Mouse (Mus musculus): ENCODE measurements at regions not wholly inside any gene's neighbourhood (a gene's known extent, or its start where the extent isn't known, plus 50 kb on each side); places are given as distances from the start of the nearest gene placed in this dataset.

DNA sequence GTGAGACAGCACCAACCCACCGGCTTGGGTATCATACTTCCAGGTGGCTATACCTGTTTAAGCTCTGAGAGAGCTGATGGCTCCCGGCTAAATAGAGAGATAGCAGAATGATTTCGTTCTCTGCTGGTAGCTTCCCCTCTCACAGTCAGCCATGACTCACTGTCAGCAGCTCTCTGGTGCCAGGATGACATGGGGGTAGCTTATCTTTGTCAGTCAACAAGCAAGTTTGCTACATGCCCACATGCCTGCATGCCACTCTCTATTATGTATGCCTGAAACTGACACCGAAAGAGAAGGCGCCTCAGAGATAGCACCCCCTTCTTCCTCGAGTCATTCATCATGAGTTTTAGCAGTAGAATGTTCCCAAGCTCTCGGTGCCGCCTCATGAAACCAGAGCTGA is 419.2 kb downstream of the Dmrt2 start:
- no peaks in the 10 kb centered on the region for H3K9me3 ChIP-seq (ENCODE audit: low read length)
- no peaks in the 10 kb centered on the region for H3K27me3 ChIP-seq (ENCODE audit: insufficient read depth, low read length)
- no peak overlapping the region for H3K27ac ChIP-seq (ENCODE audit: low read length)
- no peak overlapping the region for H3K4me2 ChIP-seq (replicated peaks; ENCODE audit: low read depth, low read length)
- no peak overlapping the region for H3K4me3 ChIP-seq (ENCODE audit: low read length)
- H3K9ac ChIP-seq (replicated peaks; ENCODE audit: low read length) = no peak overlapping the region
- no peak; the same call in 1 of the 2 replicates for ATAC-seq (ENCODE audit: low FRiP score, low TSS enrichment)
- no peaks in the 10 kb centered on the region for H3K36me3 ChIP-seq (ENCODE audit: insufficient read depth, low read length)
- WGBS = 48% methylated on average over 8 of the region's 8 CpGs
- no peaks in the 10 kb centered on the region for H3K4me1 ChIP-seq (ENCODE audit: insufficient read depth, low read length)

DNA sequence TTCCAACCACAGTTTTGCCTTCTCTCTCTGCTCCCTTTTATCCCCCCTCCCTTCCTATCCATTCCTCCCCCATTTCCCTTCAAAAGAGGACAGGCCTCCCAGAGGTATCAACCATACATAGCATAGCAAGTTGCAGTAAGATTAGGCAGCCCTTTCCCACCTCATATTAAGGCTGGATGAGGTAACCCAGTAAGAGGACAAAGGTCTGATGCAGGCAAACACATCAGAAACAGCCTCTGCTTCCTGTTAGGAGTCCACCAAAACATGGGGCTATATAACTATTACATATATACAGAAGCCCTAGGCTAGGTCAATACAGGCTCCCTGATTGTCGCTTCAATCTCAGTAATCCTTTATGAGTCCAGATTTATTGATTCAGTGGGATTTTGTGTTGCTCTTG is 421.6 kb downstream of the Dmrt2 start:
- H3K27ac ChIP-seq (ENCODE audit: low read length) = no peak overlapping the region
- H3K4me2 ChIP-seq (replicated peaks; ENCODE audit: low read depth, low read length) = no peak overlapping the region
- ATAC-seq (ENCODE audit: low FRiP score, low TSS enrichment) = no peak
- WGBS = 91% methylated on average over 1 of the region's 1 CpGs
- no peak overlapping the region for H3K4me3 ChIP-seq (ENCODE audit: low read length)
- no peaks in the 10 kb centered on the region for H3K27me3 ChIP-seq (ENCODE audit: insufficient read depth, low read length)
- H3K9ac ChIP-seq (replicated peaks; ENCODE audit: low read length) = no peak overlapping the region
- H3K4me1 ChIP-seq (ENCODE audit: insufficient read depth, low read length) = no peaks in the 10 kb centered on the region
- no peaks in the 10 kb centered on the region for H3K36me3 ChIP-seq (ENCODE audit: insufficient read depth, low read length)
- no peaks in the 10 kb centered on the region for H3K9me3 ChIP-seq (ENCODE audit: low read length)

DNA sequence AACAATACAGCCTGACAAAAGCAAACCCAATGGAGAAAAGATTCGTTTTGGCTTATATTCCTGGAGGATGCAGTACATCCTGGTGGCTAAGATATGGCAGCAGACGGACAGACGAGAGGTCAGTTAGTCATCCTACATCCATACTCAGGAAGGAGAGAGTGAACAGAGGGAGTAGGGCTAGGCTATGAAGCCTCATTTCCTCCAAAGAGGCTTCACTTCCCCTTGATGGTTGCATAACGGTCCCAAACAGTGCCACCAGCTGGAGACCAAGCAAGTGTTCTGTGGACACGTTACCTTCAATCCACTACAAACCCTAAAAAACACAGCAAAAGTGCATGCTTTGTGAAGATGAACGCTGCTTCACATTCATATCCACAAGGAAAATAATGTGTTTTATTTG is 442.1 kb downstream of the Dmrt2 start:
- no peak for ATAC-seq (ENCODE audit: low FRiP score, low TSS enrichment)
- H3K27ac ChIP-seq (ENCODE audit: low read length) = no peak overlapping the region
- 85% methylated on average over 6 of the region's 6 CpGs for WGBS
- no peaks in the 10 kb centered on the region for H3K4me1 ChIP-seq (ENCODE audit: insufficient read depth, low read length)
- no peaks in the 10 kb centered on the region for H3K9me3 ChIP-seq (ENCODE audit: low read length)
- no peak overlapping the region for H3K4me2 ChIP-seq (replicated peaks; ENCODE audit: low read depth, low read length)
- H3K4me3 ChIP-seq (ENCODE audit: low read length) = no peak overlapping the region
- H3K36me3 ChIP-seq (ENCODE audit: insufficient read depth, low read length) = no peaks in the 10 kb centered on the region
- H3K9ac ChIP-seq (replicated peaks; ENCODE audit: low read length) = no peak overlapping the region
- H3K27me3 ChIP-seq (ENCODE audit: insufficient read depth, low read length) = no peaks in the 10 kb centered on the region

DNA sequence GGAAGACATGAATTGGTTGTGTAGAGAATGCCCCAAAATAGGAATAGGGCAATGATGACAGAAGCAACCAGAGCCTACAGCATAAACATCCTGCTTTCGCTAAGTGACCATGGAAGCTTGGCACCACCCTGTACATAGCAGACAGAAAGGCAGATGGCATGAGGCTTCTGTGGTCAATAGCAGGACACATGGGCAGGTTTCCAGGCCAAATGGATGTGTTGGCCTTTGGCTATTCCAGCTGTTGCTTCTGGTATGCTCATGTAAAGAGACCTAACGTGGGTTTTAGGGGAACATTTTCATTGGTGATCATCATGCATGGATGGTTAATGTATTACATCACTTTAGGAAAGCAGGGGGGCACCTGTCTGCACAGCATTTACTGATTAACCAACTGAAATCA is 456.2 kb downstream of the Dmrt2 start:
- 52% methylated on average over 2 of the region's 2 CpGs for WGBS
- no peaks in the 10 kb centered on the region for H3K27me3 ChIP-seq (ENCODE audit: insufficient read depth, low read length)
- H3K4me2 ChIP-seq (replicated peaks; ENCODE audit: low read depth, low read length) = no peak overlapping the region
- no peaks in the 10 kb centered on the region for H3K36me3 ChIP-seq (ENCODE audit: insufficient read depth, low read length)
- H3K4me3 ChIP-seq (ENCODE audit: low read length) = no peak overlapping the region
- peaks cover 9% of the 10 kb centered on the region; the same call in 1 of the 2 replicates for H3K4me1 ChIP-seq (ENCODE audit: insufficient read depth, low read length)
- no peak overlapping the region for H3K27ac ChIP-seq (ENCODE audit: low read length)
- H3K9me3 ChIP-seq (ENCODE audit: low read length) = no peaks in the 10 kb centered on the region
- no peak overlapping the region for H3K9ac ChIP-seq (replicated peaks; ENCODE audit: low read length)
- ATAC-seq (ENCODE audit: low FRiP score, low TSS enrichment) = no peak

DNA sequence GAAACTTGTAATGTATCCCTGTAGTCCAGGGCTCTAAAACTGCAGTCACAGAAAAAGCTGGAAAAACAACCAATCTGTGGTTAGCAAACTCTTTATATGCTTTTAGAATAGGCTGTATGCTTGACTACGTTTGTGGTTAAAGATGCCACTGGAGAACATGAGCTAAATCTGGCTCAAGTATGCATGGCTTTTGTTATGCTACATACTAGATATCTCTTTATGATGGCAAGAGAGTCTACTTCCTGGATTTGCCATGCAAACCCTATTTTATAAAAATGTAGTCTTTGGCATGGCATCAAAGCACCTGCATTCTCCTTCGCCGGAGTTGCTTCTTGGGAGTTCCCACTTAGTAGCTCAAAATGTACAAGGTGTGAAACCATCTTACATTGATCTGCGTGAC is 462.2 kb downstream of the Dmrt2 start:
- Histone ChIP-seq H3K27me3 (ENCODE audit: insufficient read depth, low read length) (no peaks in the 10 kb centered on the region), H3K4me2 (replicated peaks; ENCODE audit: low read depth, low read length) (no peak overlapping the region), H3K9ac (replicated peaks; ENCODE audit: low read length) (no peak overlapping the region), H3K27ac (ENCODE audit: low read length) (no peak overlapping the region), H3K4me3 (ENCODE audit: low read length) (no peak overlapping the region), H3K4me1 (ENCODE audit: insufficient read depth, low read length) (no peaks in the 10 kb centered on the region), H3K36me3 (ENCODE audit: insufficient read depth, low read length) (no peaks in the 10 kb centered on the region), H3K9me3 (ENCODE audit: low read length) (no peaks in the 10 kb centered on the region)
- ATAC-seq (ENCODE audit: low FRiP score, low TSS enrichment) = no peak
- 80% methylated on average over 4 of the region's 4 CpGs for WGBS

DNA sequence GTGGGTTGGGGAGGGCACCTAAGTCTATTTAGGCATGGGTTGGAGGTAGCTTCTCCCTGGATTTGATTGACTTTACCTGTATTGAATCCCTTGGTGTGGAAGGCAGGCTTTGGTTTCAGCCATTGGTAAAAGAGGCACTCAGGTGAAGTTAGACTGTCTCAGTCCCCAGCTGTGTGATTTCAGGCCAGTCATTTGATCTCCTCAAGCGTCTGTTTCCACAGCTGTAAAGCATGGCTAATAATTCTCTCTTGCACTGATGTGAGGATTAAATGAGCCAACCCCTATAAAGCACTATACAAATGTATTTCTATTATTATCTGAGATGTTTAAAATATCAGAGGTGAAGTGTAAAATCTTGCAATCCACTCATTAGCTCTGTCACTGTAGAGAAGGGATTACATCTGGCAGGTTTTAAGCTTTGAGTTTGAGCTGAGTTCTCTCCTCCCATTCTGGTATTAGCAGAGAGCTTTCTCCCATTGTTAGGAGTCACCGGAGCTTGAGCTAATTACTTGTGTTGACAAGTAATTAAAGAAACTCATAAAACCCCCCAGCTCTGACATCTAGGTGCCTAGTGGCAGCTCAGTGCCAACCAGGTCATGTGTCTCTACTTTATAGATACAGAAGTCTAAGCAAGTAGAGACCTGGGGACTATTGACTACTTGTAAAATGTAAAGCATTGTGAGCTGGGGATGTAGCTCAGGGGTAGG is 463.3 kb downstream of the Dmrt2 start:
- Histone ChIP-seq H3K9ac (replicated peaks; ENCODE audit: low read length) (no peak overlapping the region), H3K9me3 (ENCODE audit: low read length) (no peaks in the 10 kb centered on the region), H3K4me1 (ENCODE audit: insufficient read depth, low read length) (no peaks in the 10 kb centered on the region), H3K4me2 (replicated peaks; ENCODE audit: low read depth, low read length) (no peak overlapping the region), H3K36me3 (ENCODE audit: insufficient read depth, low read length) (no peaks in the 10 kb centered on the region), H3K27ac (ENCODE audit: low read length) (no peak overlapping the region), H3K27me3 (ENCODE audit: insufficient read depth, low read length) (no peaks in the 10 kb centered on the region), H3K4me3 (ENCODE audit: low read length) (no peak overlapping the region)
- 7% methylated on average over 2 of the region's 2 CpGs for WGBS
- ATAC-seq (ENCODE audit: low FRiP score, low TSS enrichment) = peak; percentile 70; the same call in 1 of the 2 replicates

DNA sequence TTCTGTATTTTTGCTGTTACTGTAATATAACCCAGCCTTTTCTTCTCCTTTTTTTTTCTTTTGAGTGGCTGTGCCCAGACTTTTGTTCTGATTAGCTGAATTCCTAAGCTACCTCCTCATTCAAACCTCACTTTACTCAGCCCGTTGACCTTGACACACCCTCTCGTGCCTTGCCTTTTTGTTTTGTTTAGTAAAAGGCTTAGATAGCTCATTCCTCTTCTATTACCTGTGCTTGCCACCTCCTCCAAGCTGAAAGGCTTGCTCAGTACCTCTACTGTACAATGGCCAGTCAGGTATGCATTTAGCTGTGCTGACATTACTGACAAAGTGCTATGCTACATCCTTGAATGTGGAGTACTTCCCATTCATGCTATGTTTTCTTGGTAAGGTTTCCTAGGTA is 464.2 kb upstream of the Smarca2 start:
- Histone ChIP-seq H3K27me3 (ENCODE audit: insufficient read depth, low read length) (no peaks in the 10 kb centered on the region), H3K9ac (replicated peaks; ENCODE audit: low read length) (no peak overlapping the region), H3K4me1 (ENCODE audit: insufficient read depth, low read length) (no peaks in the 10 kb centered on the region), H3K4me2 (replicated peaks; ENCODE audit: low read depth, low read length) (no peak overlapping the region), H3K27ac (ENCODE audit: low read length) (no peak overlapping the region), H3K4me3 (ENCODE audit: low read length) (no peak overlapping the region), H3K9me3 (ENCODE audit: low read length) (no peaks in the 10 kb centered on the region), H3K36me3 (ENCODE audit: insufficient read depth, low read length) (no peaks in the 10 kb centered on the region)
- 61% methylated on average over 2 of the region's 2 CpGs for WGBS
- ATAC-seq (ENCODE audit: low FRiP score, low TSS enrichment) = no peak

DNA sequence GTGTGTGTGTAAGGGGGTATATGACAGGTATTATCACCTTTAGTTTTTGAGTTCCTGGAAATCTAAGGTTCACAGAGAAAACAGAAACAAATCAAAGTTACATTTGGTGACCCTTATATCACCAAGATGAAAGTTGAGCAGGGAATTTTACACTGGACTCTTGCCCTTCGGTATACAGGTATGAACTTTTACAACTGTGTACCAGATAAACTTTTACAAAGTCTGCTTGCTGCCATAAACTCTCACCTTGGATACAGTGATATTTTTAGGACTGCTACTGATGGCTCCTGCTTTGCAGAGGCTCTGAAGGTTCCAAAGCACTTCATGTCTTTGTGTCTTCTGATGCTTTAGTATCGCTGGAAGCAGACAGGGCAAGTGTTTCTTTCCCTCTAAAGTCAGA is 461.3 kb upstream of the Smarca2 start:
- H3K9ac ChIP-seq (replicated peaks; ENCODE audit: low read length) = no peak overlapping the region
- no peak overlapping the region for H3K4me2 ChIP-seq (replicated peaks; ENCODE audit: low read depth, low read length)
- no peak for ATAC-seq (ENCODE audit: low FRiP score, low TSS enrichment)
- H3K4me3 ChIP-seq (ENCODE audit: low read length) = no peak overlapping the region
- no peaks in the 10 kb centered on the region for H3K27me3 ChIP-seq (ENCODE audit: insufficient read depth, low read length)
- no peaks in the 10 kb centered on the region for H3K9me3 ChIP-seq (ENCODE audit: low read length)
- no peaks in the 10 kb centered on the region for H3K36me3 ChIP-seq (ENCODE audit: insufficient read depth, low read length)
- WGBS = 85% methylated on average over 2 of the region's 2 CpGs
- no peaks in the 10 kb centered on the region for H3K4me1 ChIP-seq (ENCODE audit: insufficient read depth, low read length)
- no peak overlapping the region for H3K27ac ChIP-seq (ENCODE audit: low read length)

DNA sequence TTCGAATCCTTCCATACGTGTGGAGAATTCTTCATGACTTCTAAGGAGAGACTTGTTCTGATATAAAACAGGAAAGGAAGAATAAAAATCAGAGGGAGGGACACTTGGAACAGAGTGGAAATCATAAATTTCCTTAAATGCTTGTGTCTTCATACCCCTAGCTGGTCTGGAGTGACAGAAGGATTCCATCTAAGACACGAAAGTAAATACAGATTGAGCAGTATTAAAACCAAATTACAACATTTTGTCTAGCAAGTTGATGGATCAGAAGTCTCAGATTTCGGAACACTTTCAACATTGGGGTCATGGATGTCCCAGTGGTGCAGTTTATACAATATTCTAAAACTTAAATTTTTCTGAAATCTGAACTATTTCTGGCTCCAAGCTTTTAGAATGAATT is 453.6 kb upstream of the Smarca2 start:
- Histone ChIP-seq H3K9me3 (ENCODE audit: low read length) (no peaks in the 10 kb centered on the region), H3K4me1 (ENCODE audit: insufficient read depth, low read length) (no peaks in the 10 kb centered on the region), H3K4me3 (ENCODE audit: low read length) (no peak overlapping the region), H3K27me3 (ENCODE audit: insufficient read depth, low read length) (no peaks in the 10 kb centered on the region), H3K36me3 (ENCODE audit: insufficient read depth, low read length) (no peaks in the 10 kb centered on the region), H3K4me2 (replicated peaks; ENCODE audit: low read depth, low read length) (no peak overlapping the region), H3K9ac (replicated peaks; ENCODE audit: low read length) (no peak overlapping the region), H3K27ac (ENCODE audit: low read length) (no peak overlapping the region)
- ATAC-seq (ENCODE audit: low FRiP score, low TSS enrichment) = no peak
- WGBS = 50% methylated on average over 4 of the region's 4 CpGs

DNA sequence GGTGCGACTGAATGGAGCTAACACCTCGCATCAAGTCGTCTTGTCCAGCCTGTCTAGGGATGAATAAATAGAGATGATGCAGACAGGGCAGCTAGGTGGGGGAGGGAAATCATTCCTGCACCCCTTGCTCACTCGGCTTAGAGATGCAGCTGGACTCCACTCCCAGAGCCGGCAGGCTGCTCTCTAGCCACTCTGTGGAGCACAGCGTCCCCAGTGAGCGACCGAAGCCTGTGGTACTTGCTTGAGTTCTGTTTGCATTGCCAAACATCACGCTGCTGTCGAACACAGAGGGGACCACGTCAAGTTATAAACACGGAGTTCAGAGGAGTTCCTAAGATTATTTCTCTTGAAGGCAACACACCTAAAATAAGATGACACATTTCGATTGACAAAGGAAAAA is 439.9 kb upstream of the Smarca2 start:
- no peaks in the 10 kb centered on the region for H3K36me3 ChIP-seq (ENCODE audit: insufficient read depth, low read length)
- H3K4me3 ChIP-seq (ENCODE audit: low read length) = no peak overlapping the region
- no peaks in the 10 kb centered on the region for H3K9me3 ChIP-seq (ENCODE audit: low read length)
- no peak for ATAC-seq (ENCODE audit: low FRiP score, low TSS enrichment)
- WGBS = 41% methylated on average over 13 of the region's 13 CpGs
- H3K27me3 ChIP-seq (ENCODE audit: insufficient read depth, low read length) = no peaks in the 10 kb centered on the region
- no peaks in the 10 kb centered on the region for H3K4me1 ChIP-seq (ENCODE audit: insufficient read depth, low read length)
- H3K27ac ChIP-seq (ENCODE audit: low read length) = no peak overlapping the region
- no peak overlapping the region for H3K4me2 ChIP-seq (replicated peaks; ENCODE audit: low read depth, low read length)
- no peak overlapping the region for H3K9ac ChIP-seq (replicated peaks; ENCODE audit: low read length)
